Mouse (Mus musculus): ENCODE measurements around the gene Unc5a. TPM values are rescaled to one million over a fixed set of nuclear protein-coding genes. Genes with fewer than 3 reads are reported as not detected.

Unc5a gene
- total and polyA plus RNA-seq, 3 experiments = not detected

DNA sequence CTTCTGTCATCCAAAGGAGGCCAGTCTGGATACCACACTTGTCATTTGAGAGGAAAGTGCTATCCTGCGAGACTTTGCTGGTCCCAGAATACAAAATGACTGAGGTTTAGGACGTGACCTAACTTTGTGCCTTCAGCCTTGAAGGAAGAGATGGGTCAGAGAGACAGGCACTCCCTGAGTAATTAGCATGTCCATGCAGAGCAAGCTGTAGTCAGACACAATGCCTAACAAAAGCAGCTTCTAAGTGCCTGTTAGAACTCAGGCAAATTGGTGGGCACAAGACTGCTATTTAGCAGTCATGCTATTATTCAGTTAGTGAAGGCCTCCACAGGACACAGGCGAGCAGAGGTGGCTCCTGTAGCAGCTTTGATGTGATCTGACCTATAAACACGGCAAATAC, 73.0 kb downstream of the Unc5a start:
- H3K27ac ChIP-seq (ENCODE audit: control insufficient read depth, low read depth, low read length) = no peak overlapping the region
- TF ChIP-seq ZNF384 (IDR thresholded peaks at IDR 0.05; ENCODE audit: low read depth, low read length) (no peak), KAT2A (conservative IDR thresholded peaks at IDR 0.05; ENCODE audit: low read depth, low read length) (no peak), ZKSCAN1 (IDR thresholded peaks at IDR 0.05; ENCODE audit: low read depth, low read length) (no peak), NRF1 (IDR thresholded peaks at IDR 0.05; ENCODE audit: insufficient read depth, low read depth, low read length, poor library complexity, severe bottlenecking) (no peak), RCOR1 (IDR thresholded peaks at IDR 0.05; ENCODE audit: low read depth, low read length) (no peak), TAL1 (IDR thresholded peaks at IDR 0.05; ENCODE audit: low read length) (no peak), HCFC1 (IDR thresholded peaks at IDR 0.05; ENCODE audit: low read depth, low read length) (no peak), RAD21 (IDR thresholded peaks at IDR 0.05; ENCODE audit: low read depth, low read length) (no peak), EP300 (IDR thresholded peaks at IDR 0.05; ENCODE audit: low read depth in 1 of 2, low read length in 2 of 2) (no peak), GATA1 (IDR thresholded peaks at IDR 0.05; ENCODE audit: low read depth, low read length) (no peak), MXI1 (IDR thresholded peaks at IDR 0.05; ENCODE audit: low read depth, low read length) (no peak), UBTF (IDR thresholded peaks at IDR 0.05; ENCODE audit: borderline replicate concordance, insufficient read depth, low read depth, low read length) (no peak), POLR2AphosphoS2 (IDR thresholded peaks at IDR 0.05; ENCODE audit: low read length) (no peak), ELF1 (IDR thresholded peaks at IDR 0.05; ENCODE audit: low read depth, low read length) (no peak), E2F4 (IDR thresholded peaks at IDR 0.05; ENCODE audit: borderline replicate concordance, low read depth, low read length) (no peak), CHD1 (IDR thresholded peaks at IDR 0.05; ENCODE audit: low read depth, low read length) (no peak), MYC (IDR thresholded peaks at IDR 0.05; ENCODE audit: low read depth, low read length) (no peak)
- no peak overlapping the region for H3K4me3 ChIP-seq (ENCODE audit: control insufficient read depth in 1 of 2, insufficient read depth in 1 of 2, low read depth in 2 of 2, low read length in 2 of 2)
- no peaks in the 10 kb centered on the region for H3K9me3 ChIP-seq (replicated peaks; ENCODE audit: insufficient read depth, low read length)
- H3K4me1 ChIP-seq (ENCODE audit: control insufficient read depth in 1 of 2, insufficient read depth in 2 of 2, low read length in 2 of 2) = no peaks in the 10 kb centered on the region
- no peaks in the 10 kb centered on the region for H3K79me2 ChIP-seq (ENCODE audit: control insufficient read depth, insufficient read depth, low read length, poor library complexity)
- no peak for DNase-seq (ENCODE audit: low read depth, low spot score)
- H3K27me3 ChIP-seq (ENCODE audit: control insufficient read depth in 1 of 2, insufficient read depth in 2 of 2, low read length in 2 of 2) = no peaks in the 10 kb centered on the region
- H3K9ac ChIP-seq (ENCODE audit: control insufficient read depth, low read depth, low read length, poor library complexity, severe bottlenecking) = no peak overlapping the region
- no peaks in the 10 kb centered on the region for H3K36me3 ChIP-seq (ENCODE audit: control insufficient read depth in 1 of 2, insufficient read depth in 2 of 2, low read length in 2 of 2)

DNA sequence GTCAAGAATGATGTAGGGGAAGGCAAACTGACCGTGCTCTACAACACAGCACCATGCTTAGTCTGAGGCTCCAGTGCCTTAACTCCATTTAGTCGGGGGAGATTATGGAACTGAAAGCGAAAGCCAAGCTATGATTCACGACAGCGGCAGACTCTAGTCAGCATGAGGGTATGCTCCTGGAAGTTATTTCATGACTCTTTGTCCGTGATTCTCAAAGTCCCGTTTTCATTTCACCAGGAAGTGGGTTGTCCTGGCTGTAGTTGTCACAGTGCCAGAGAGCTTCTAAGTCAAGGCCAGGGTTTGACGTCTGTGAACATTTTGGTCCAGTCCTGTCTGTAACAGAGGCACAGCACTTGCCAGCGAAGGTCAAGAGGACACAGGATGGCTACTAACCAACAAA, 73.5 kb downstream of the Unc5a start:
- DNase-seq (ENCODE audit: low read depth, low spot score) = no peak
- TF ChIP-seq MYC (IDR thresholded peaks at IDR 0.05; ENCODE audit: low read depth, low read length) (no peak), USF2 (IDR thresholded peaks at IDR 0.05; ENCODE audit: borderline replicate concordance in 1 of 2, insufficient read depth in 1 of 2, low read depth in 1 of 2, low read length in 2 of 2) (no peak), ZKSCAN1 (IDR thresholded peaks at IDR 0.05; ENCODE audit: low read depth, low read length) (no peak), RAD21 (IDR thresholded peaks at IDR 0.05; ENCODE audit: low read depth, low read length) (no peak), POLR2AphosphoS5 (IDR thresholded peaks at IDR 0.05; ENCODE audit: borderline replicate concordance, low read depth, low read length) (no peak), ZMIZ1 (IDR thresholded peaks at IDR 0.05; ENCODE audit: low read depth, low read length) (no peak), GATA1 (IDR thresholded peaks at IDR 0.05; ENCODE audit: low read depth, low read length) (no peak), USF1 (IDR thresholded peaks at IDR 0.05; ENCODE audit: low read depth, low read length) (no peak), TAL1 (IDR thresholded peaks at IDR 0.05; ENCODE audit: low read length) (no peak), NRF1 (IDR thresholded peaks at IDR 0.05; ENCODE audit: insufficient read depth, low read depth, low read length, poor library complexity, severe bottlenecking) (no peak), BHLHE40 (IDR thresholded peaks at IDR 0.05; ENCODE audit: borderline replicate concordance, low read depth, low read length) (no peak), HCFC1 (IDR thresholded peaks at IDR 0.05; ENCODE audit: low read depth, low read length) (no peak)
- no peak overlapping the region for H3K9ac ChIP-seq (ENCODE audit: control insufficient read depth, low read depth, low read length, poor library complexity, severe bottlenecking)
- H3K79me2 ChIP-seq (ENCODE audit: control insufficient read depth, insufficient read depth, low read length, poor library complexity) = no peaks in the 10 kb centered on the region
- no peaks in the 10 kb centered on the region for H3K27me3 ChIP-seq (ENCODE audit: control insufficient read depth in 1 of 2, insufficient read depth in 2 of 2, low read length in 2 of 2)
- H3K9me3 ChIP-seq (replicated peaks; ENCODE audit: insufficient read depth, low read length) = no peaks in the 10 kb centered on the region
- H3K27ac ChIP-seq (ENCODE audit: control insufficient read depth, low read depth, low read length) = no peak overlapping the region
- H3K4me1 ChIP-seq (ENCODE audit: control insufficient read depth in 1 of 2, insufficient read depth in 2 of 2, low read length in 2 of 2) = no peaks in the 10 kb centered on the region
- H3K4me3 ChIP-seq (ENCODE audit: control insufficient read depth in 1 of 2, insufficient read depth in 1 of 2, low read depth in 2 of 2, low read length in 2 of 2) = no peak overlapping the region
- H3K36me3 ChIP-seq (ENCODE audit: control insufficient read depth in 1 of 2, insufficient read depth in 2 of 2, low read length in 2 of 2) = peaks cover 0 to under 1% of the 10 kb centered on the region in 2 experiments; a peak in 1 of 4 replicates
